Mouse (Mus musculus) MN1 (cell line): ENCODE measurements around the gene Mum1.
A peak's percentile ranks its signal among the peaks of the same experiment; 100 is the strongest.

ENCODE experiments used
- DNase-seq: peaks from one replicate; pipeline ENCODE4 v3.0.0-alpha.2; 2016; ENCODE audit warnings: low spot score

The Mum1 gene

GRCm38 (mm10) chr10:80271186-80271843, 45.1 kb downstream of the Mum1 start:
- no peak for DNase-seq

- DNase-seq: no peak
Measured at GRCm38 (mm10) chr10:80271870-80272585, 45.8 kb downstream of the Mum1 start.

- no peak for DNase-seq
Measured at GRCm38 (mm10) chr10:80273847-80274246, 47.6 kb downstream of the Mum1 start.

GRCm38 (mm10) chr10:80276238-80276637, 50.0 kb downstream of the Mum1 start:
- DNase-seq: no peak

GRCm38 (mm10) chr10:80278390-80278789, 52.2 kb downstream of the Mum1 start:
- no peak for DNase-seq

- no peak for DNase-seq
Measured at GRCm38 (mm10) chr10:80279273-80279672, 53.0 kb downstream of the Mum1 start.

- DNase-seq: no peak
Measured at GRCm38 (mm10) chr10:80281304-80281703, 55.1 kb downstream of the Mum1 start.

GRCm38 (mm10) chr10:80281921-80282371, 55.7 kb downstream of the Mum1 start:
- peak; percentile 92 for DNase-seq

- DNase-seq: no peak
Measured at GRCm38 (mm10) chr10:80282481-80283441, 56.5 kb downstream of the Mum1 start.

- DNase-seq: peak; percentile 51
Measured at GRCm38 (mm10) chr10:80285222-80286070, 59.2 kb downstream of the Mum1 start.

GRCm38 (mm10) chr10:80288097-80288496, 61.9 kb downstream of the Mum1 start:
- no peak for DNase-seq

GRCm38 (mm10) chr10:80288657-80289056, 62.4 kb downstream of the Mum1 start:
- DNase-seq: no peak

- peak; percentile 97 for DNase-seq
Measured at GRCm38 (mm10) chr10:80292251-80293146, 66.3 kb downstream of the Mum1 start, which contains the start of gene Rps15. Gene Rps15 (plus strand): TSS chr10:80292453.

- peak; percentile 49 for DNase-seq
Measured at GRCm38 (mm10) chr10:80293325-80293724, 67.1 kb downstream of the Mum1 start.
